Mouse (Mus musculus) MEL (cell line): ENCODE measurements around the gene Fis1. TPM values are rescaled to one million over a fixed set of nuclear protein-coding genes. Genes with fewer than 3 reads are reported as not detected.
A peak's percentile ranks its signal among the peaks of the same experiment; 100 is the strongest.

ENCODE experiments used
- DNase-seq: peaks from one replicate; pipeline ENCODE4 v3.0.0; 2011; ENCODE audit warnings: low read depth, low spot score
- H3K27ac ChIP-seq: 2 replicates; pipeline ENCODE4 v1.5.1; 2012; ENCODE audit warnings: low read depth, mild to moderate bottlenecking, control low read depth, low read length, moderate library complexity; ENCODE audit not compliant: control insufficient read depth
- H3K27me3 ChIP-seq, 2 experiments: fragments of 150-350 bp in 1 of 2; sonication (generic) in 1 of 2; 2 replicates each; pipeline ENCODE4 v1.6.1; 2012; ENCODE audit warnings: low read length in 2 of 2, mild to moderate bottlenecking in 2 of 2, improper control_type of control experiment in 1 of 2, moderate library complexity in 1 of 2; ENCODE audit not compliant: insufficient read depth in 2 of 2, control insufficient read depth in 1 of 2
- H3K36me3 ChIP-seq, 2 experiments: 2 replicates each; pipeline ENCODE4 v1.6.1; 2012 to 2014; ENCODE audit warnings: low read length in 2 of 2, improper control_type of control experiment in 1 of 2, inconsistent platforms in 1 of 2, mild to moderate bottlenecking in 1 of 2; ENCODE audit not compliant: insufficient read depth in 2 of 2, control insufficient read depth in 1 of 2
- H3K4me1 ChIP-seq, 2 experiments: fragments of 150-350 bp in 1 of 2; sonication (generic) in 1 of 2; 2 replicates each; pipeline ENCODE4 v1.6.1; 2012; ENCODE audit warnings: low read length in 2 of 2, improper control_type of control experiment in 1 of 2, mild to moderate bottlenecking in 1 of 2; ENCODE audit not compliant: insufficient read depth in 2 of 2, control insufficient read depth in 1 of 2
- H3K4me3 ChIP-seq, 2 experiments: fragments of 150-350 bp in 1 of 2; sonication (generic) in 1 of 2; 2 replicates each; pipeline ENCODE4 v1.5.1; 2012; ENCODE audit warnings: low read depth in 2 of 2, low read length in 2 of 2, mild to moderate bottlenecking in 2 of 2, moderate library complexity in 2 of 2, control low read depth in 1 of 2, improper control_type of control experiment in 1 of 2; ENCODE audit not compliant: control insufficient read depth in 1 of 2, insufficient read depth in 1 of 2
- H3K79me2 ChIP-seq: 2 replicates; pipeline ENCODE4 v1.6.1; 2012; ENCODE audit warnings: mild to moderate bottlenecking, low read length, moderate library complexity; ENCODE audit not compliant: control insufficient read depth, poor library complexity, insufficient read depth
- H3K9ac ChIP-seq: 2 replicates; pipeline ENCODE4 v1.6.1; 2012; ENCODE audit warnings: low read depth, mild to moderate bottlenecking, control low read depth, low read length, moderate library complexity; ENCODE audit not compliant: control insufficient read depth, poor library complexity, severe bottlenecking
- H3K9me3 ChIP-seq: fragments of 150-350 bp; sonication (generic); replicated peaks from 2 replicates; pipeline ENCODE4 v1.6.1; 2012; ENCODE audit warnings: mild to moderate bottlenecking, low read length, improper control_type of control experiment, moderate library complexity; ENCODE audit not compliant: insufficient read depth
- BHLHE40 ChIP-seq: IDR thresholded peaks from 2 replicates; pipeline ENCODE4 v1.6.1; 2012; ENCODE audit warnings: low read depth, mild to moderate bottlenecking, inconsistent platforms, low read length, improper control_type of control experiment, borderline replicate concordance
- ELF1 ChIP-seq: IDR thresholded peaks from 2 replicates; pipeline ENCODE4 v1.6.1; 2014; ENCODE audit warnings: low read depth, mild to moderate bottlenecking, inconsistent platforms, low read length, improper control_type of control experiment, moderate library complexity
- GABPA ChIP-seq: IDR thresholded peaks from 2 replicates; pipeline ENCODE4 v1.6.1; 2012; ENCODE audit warnings: low read depth, mild to moderate bottlenecking, inconsistent platforms, low read length, improper control_type of control experiment, moderate library complexity
- HCFC1 ChIP-seq: IDR thresholded peaks from 2 replicates; pipeline ENCODE4 v1.6.1; 2012; ENCODE audit warnings: low read depth, mild to moderate bottlenecking, inconsistent platforms, low read length, improper control_type of control experiment, moderate library complexity
- KAT2A ChIP-seq: conservative IDR thresholded peaks from 2 replicates; pipeline ENCODE4 v1.6.1; 2012; ENCODE audit warnings: low read depth, low read length, improper control_type of control experiment, inconsistent platforms
- MAFK ChIP-seq: IDR thresholded peaks from 2 replicates; pipeline ENCODE4 v1.6.1; 2011; ENCODE audit warnings: low read depth, mild to moderate bottlenecking, low read length, improper control_type of control experiment, borderline replicate concordance
- MAZ ChIP-seq: IDR thresholded peaks from 2 replicates; pipeline ENCODE4 v1.6.1; 2012; ENCODE audit warnings: low read depth, mild to moderate bottlenecking, inconsistent platforms, low read length, improper control_type of control experiment
- MEF2A ChIP-seq: IDR thresholded peaks from 2 replicates; pipeline ENCODE4 v1.6.1; 2014; ENCODE audit warnings: low read depth, mild to moderate bottlenecking, inconsistent platforms, low read length, improper control_type of control experiment; ENCODE audit not compliant: poor library complexity, insufficient replicate concordance, severe bottlenecking; ENCODE audit errors: extremely low read depth
- MXI1 ChIP-seq: IDR thresholded peaks from 2 replicates; pipeline ENCODE4 v1.6.1; 2011; ENCODE audit warnings: mild to moderate bottlenecking, low read depth, low read length, improper control_type of control experiment
- MYB ChIP-seq: IDR thresholded peaks from 2 replicates; pipeline ENCODE4 v1.6.1; 2011; ENCODE audit warnings: mild to moderate bottlenecking, low read depth, low read length, improper control_type of control experiment
- MYC ChIP-seq: IDR thresholded peaks from 2 replicates; pipeline ENCODE4 v1.6.1; 2011; ENCODE audit warnings: low read depth, mild to moderate bottlenecking, low read length, improper control_type of control experiment, moderate library complexity
- NELFE ChIP-seq: IDR thresholded peaks from 2 replicates; pipeline ENCODE4 v1.6.1; 2011; ENCODE audit warnings: low read depth, low read length, improper control_type of control experiment
- NRF1 ChIP-seq: IDR thresholded peaks from 2 replicates; pipeline ENCODE4 v1.6.1; 2014; ENCODE audit warnings: low read depth, mild to moderate bottlenecking, inconsistent platforms, low read length, improper control_type of control experiment, moderate library complexity; ENCODE audit not compliant: poor library complexity, insufficient read depth, severe bottlenecking
- POLR2A ChIP-seq, 2 experiments: IDR thresholded peaks; 2 replicates each; pipeline ENCODE4 v1.6.1; 2011 to 2012; ENCODE audit warnings: low read length in 2 of 2, mild to moderate bottlenecking in 2 of 2, control low read depth in 1 of 2, improper control_type of control experiment in 1 of 2, low read depth in 1 of 2, moderate library complexity in 1 of 2; ENCODE audit not compliant: control insufficient read depth in 1 of 2, insufficient read depth in 1 of 2, poor library complexity in 1 of 2
- SIN3A ChIP-seq: IDR thresholded peaks from 2 replicates; pipeline ENCODE4 v1.6.1; 2012; ENCODE audit warnings: low read length, improper control_type of control experiment, inconsistent platforms
- TBP ChIP-seq: IDR thresholded peaks from 2 replicates; pipeline ENCODE4 v1.8.0; 2011; ENCODE audit warnings: low read depth, low read length, improper control_type of control experiment
- TCF12 ChIP-seq: IDR thresholded peaks from 2 replicates; pipeline ENCODE4 v1.6.1; 2014; ENCODE audit warnings: low read depth, mild to moderate bottlenecking, inconsistent platforms, low read length, improper control_type of control experiment, moderate library complexity
- USF1 ChIP-seq: IDR thresholded peaks from 2 replicates; pipeline ENCODE4 v1.6.1; 2014; ENCODE audit warnings: low read depth, mild to moderate bottlenecking, inconsistent platforms, low read length, improper control_type of control experiment, moderate library complexity
- ZC3H11A ChIP-seq: IDR thresholded peaks from 2 replicates; pipeline ENCODE4 v1.6.1; 2012; ENCODE audit warnings: low read depth, mild to moderate bottlenecking, inconsistent platforms, low read length, improper control_type of control experiment
- polyA plus RNA-seq, 2 experiments: library from polyadenylated mRNA; stranded (reverse) in 1 of 2; unstranded in 1 of 2; fragments of >175 nt in 1 of 2; fragments of >200 nt in 1 of 2; gene quantifications; 2 replicates each; pipeline versions ENCODE4 v1.2.1 to v1.2.4; 2012; ENCODE audit warnings: low replicate concordance in 2 of 2, low read depth in 1 of 2; ENCODE audit not compliant: insufficient read length in 2 of 2, insufficient read depth in 1 of 2, missing spikeins in 1 of 2
- total RNA-seq: library from RNA; depleted of rRNA; stranded (reverse); fragments of 300-350 nt; gene quantifications from 2 replicates; pipeline ENCODE4 v1.2.3, GENCODE M21; 2012

Fis1 gene
- total and polyA plus RNA-seq, 3 experiments = 164 to 184 TPM; not detected in 1

GRCm38 (mm10) chr5:136960053-136960452 lies 7.0 kb downstream of the Fis1 start:
- Histone ChIP-seq H3K27me3 (no peaks in the 10 kb centered on the region), H3K9me3 (no peaks in the 10 kb centered on the region), H3K4me1 (peaks cover 0 to 19% of the 10 kb centered on the region in 2 experiments; a peak in 3 of 4 replicates), H3K27ac (no peak overlapping the region), H3K4me3 (no peak overlapping the region), H3K9ac (no peak overlapping the region), H3K79me2 (peaks cover 18% of the 10 kb centered on the region), H3K36me3 (peaks cover 0 to 9% of the 10 kb centered on the region in 2 experiments; a peak in 3 of 4 replicates)
- DNase-seq = no peak
- TF ChIP-seq MYB = no peak
- no peak for TF ChIP-seq ZC3H11A
- TF ChIP-seq SIN3A = no peak
- TF ChIP-seq MAFK = no peak
- TF ChIP-seq HCFC1 = no peak

- peak overlapping the region; percentile 57 for H3K9ac ChIP-seq
- no peak for TF ChIP-seq BHLHE40
- TF ChIP-seq HCFC1 = no peak
- TF ChIP-seq USF1 = peak; percentile 63
- peaks cover 0 to 22% of the 10 kb centered on the region in 2 experiments; a peak in 3 of 4 replicates for H3K36me3 ChIP-seq
- peaks cover 3 to 25% of the 10 kb centered on the region in 2 experiments; a peak in 3 of 4 replicates for H3K4me1 ChIP-seq
- peaks cover 11% of the 10 kb centered on the region for H3K79me2 ChIP-seq
- no peaks in the 10 kb centered on the region for H3K27me3 ChIP-seq
- H3K9me3 ChIP-seq = no peaks in the 10 kb centered on the region
- no peak for DNase-seq
- peak overlapping the region; percentile 80 for H3K4me3 ChIP-seq
- H3K27ac ChIP-seq = peak overlapping the region; percentile 5; the same call in 1 of the 2 replicates
Measured at GRCm38 (mm10) chr5:136961334-136961982, 8.4 kb downstream of the Fis1 start.

- Histone ChIP-seq H3K9me3 (no peaks in the 10 kb centered on the region), H3K27me3 (no peaks in the 10 kb centered on the region), H3K9ac (peak overlapping the region; percentile 82), H3K4me3 (peak overlapping the region; percentile 80), H3K79me2 (peaks cover 9% of the 10 kb centered on the region), H3K36me3 (peaks cover 0 to 26% of the 10 kb centered on the region in 2 experiments; a peak in 3 of 4 replicates), H3K27ac (peak overlapping the region; percentile 76), H3K4me1 (peaks cover 3 to 25% of the 10 kb centered on the region in 2 experiments; a peak in 3 of 4 replicates)
- DNase-seq = peak; percentile 92
- TF ChIP-seq MYC (0 out of 2 replicates have a peak, but pooled peaks have one; percentile 4), POLR2A (IDR thresholded peaks at IDR 0.05; ENCODE audit: control insufficient read depth in 1 of 2, insufficient read depth in 1 of 2, low read depth in 1 of 2, low read length in 2 of 2, poor library complexity in 1 of 2) (peak; percentile 69 to 78), KAT2A (peak; percentile 81), HCFC1 (peak; percentile 96), TBP (peak; percentile 55; the same call in 1 of the 2 replicates), NELFE (peak; percentile 26; the same call in 1 of the 2 replicates), NRF1 (no peak), MXI1 (peak; percentile 17; the same call in 1 of the 2 replicates), GABPA (no peak), TCF12 (peak; percentile 21; the same call in 1 of the 2 replicates), SIN3A (peak; percentile 9; the same call in 1 of the 2 replicates), MEF2A (no peak), MAZ (peak; percentile 59; the same call in 1 of the 2 replicates), ELF1 (peak; percentile 88)
Measured at GRCm38 (mm10) chr5:136961983-136962461, 8.9 kb downstream of the Fis1 start.
